Mouse (Mus musculus) mouse embryonic stem cell (cell line): ENCODE results near the gene St3gal6.

Source experiments
- in situ Hi-C, 2 experiments: fragments of 300-500 bp; cut with MboI; formaldehyde crosslinking; loops; 1 replicate in 1 of 2; 3 replicates in 1 of 2; pipeline ENCODE4 v1.14.3; 2019 to 2020; ENCODE audit warnings: low sequenced_read_pairs in 2 of 2, low pct_unique_long_range_greater_than_20kb in 1 of 2, mixed read lengths in 1 of 2; ENCODE audit not compliant: unreplicated experiment in 1 of 2

St3gal6 gene

GRCm38 (mm10) chr16:58523972-58524850 is at the start of gene St3gal6:
Gene St3gal6, minus strand, starts transcription at chr16:58524243.
- in situ Hi-C loops, result no loop called here

- in situ Hi-C loops, result no loop called here
Observed at GRCm38 (mm10) chr16:58570694-58571264, 46.7 kb upstream of the St3gal6 start.

- in situ Hi-C loops, result no loop called here
Observed at GRCm38 (mm10) chr16:58561196-58561595, 37.2 kb upstream of the St3gal6 start.

- in situ Hi-C loops, result no loop called here
Observed at GRCm38 (mm10) chr16:58556067-58556830, 32.2 kb upstream of the St3gal6 start.

GRCm38 (mm10) chr16:58554673-58555072 is 30.6 kb upstream of the St3gal6 start:
- in situ Hi-C loops, result no loop called here

- in situ Hi-C loops, result no loop called here
Observed at GRCm38 (mm10) chr16:58548042-58548441, 24.0 kb upstream of the St3gal6 start.

- in situ Hi-C loops, result no loop called here
Observed at GRCm38 (mm10) chr16:58546128-58546527, 22.1 kb upstream of the St3gal6 start.

- in situ Hi-C loops, result no loop called here
Observed at GRCm38 (mm10) chr16:58539490-58539889, 15.4 kb upstream of the St3gal6 start.

GRCm38 (mm10) chr16:58539011-58539410 is 15.0 kb upstream of the St3gal6 start:
- in situ Hi-C loops, result no loop called here

GRCm38 (mm10) chr16:58536076-58536475 is 12.0 kb upstream of the St3gal6 start:
- in situ Hi-C loops, result no loop called here

- in situ Hi-C loops, result no loop called here
Observed at GRCm38 (mm10) chr16:58535236-58535635, 11.2 kb upstream of the St3gal6 start.

- in situ Hi-C loops, result no loop called here
Observed at GRCm38 (mm10) chr16:58534245-58535142, 10.5 kb upstream of the St3gal6 start.

- in situ Hi-C loops, result no loop called here
Observed at GRCm38 (mm10) chr16:58533742-58534141, 9.7 kb upstream of the St3gal6 start.

GRCm38 (mm10) chr16:58533254-58533653 is 9.2 kb upstream of the St3gal6 start:
- in situ Hi-C loops, result no loop called here

- in situ Hi-C loops, result no loop called here
Observed at GRCm38 (mm10) chr16:58532511-58532910, 8.5 kb upstream of the St3gal6 start.

- in situ Hi-C loops, result no loop called here
Observed at GRCm38 (mm10) chr16:58527817-58528216, 3.8 kb upstream of the St3gal6 start.

- in situ Hi-C loops, result no loop called here
Observed at GRCm38 (mm10) chr16:58526729-58527128, 2.7 kb upstream of the St3gal6 start.

- in situ Hi-C loops, result no loop called here
Observed at GRCm38 (mm10) chr16:58525832-58526231, 1.8 kb upstream of the St3gal6 start.
